Mouse (Mus musculus): ENCODE measurements around the gene Nxph3.

Nxph3 gene

DNA sequence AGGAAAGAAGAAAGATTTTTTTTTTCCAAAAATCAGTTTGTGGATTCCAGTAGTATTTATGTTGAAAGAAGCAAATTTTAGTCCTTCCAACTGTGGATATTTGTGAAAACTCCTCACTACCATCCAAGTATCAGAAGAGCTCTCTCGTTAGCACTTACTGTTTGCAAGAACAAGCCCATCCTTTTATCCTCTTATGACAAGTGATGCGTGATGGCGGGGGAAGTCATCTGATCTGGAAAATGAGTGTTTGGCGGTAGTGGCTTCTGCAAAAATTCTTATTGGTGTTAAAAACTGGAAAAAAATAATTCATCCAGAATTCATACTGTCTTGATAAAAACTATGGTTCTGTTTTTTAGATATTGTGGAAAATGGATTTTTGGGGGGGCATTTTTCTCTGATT is 22.1 kb downstream of the Nxph3 start:
- no peak for DNase-seq

DNA sequence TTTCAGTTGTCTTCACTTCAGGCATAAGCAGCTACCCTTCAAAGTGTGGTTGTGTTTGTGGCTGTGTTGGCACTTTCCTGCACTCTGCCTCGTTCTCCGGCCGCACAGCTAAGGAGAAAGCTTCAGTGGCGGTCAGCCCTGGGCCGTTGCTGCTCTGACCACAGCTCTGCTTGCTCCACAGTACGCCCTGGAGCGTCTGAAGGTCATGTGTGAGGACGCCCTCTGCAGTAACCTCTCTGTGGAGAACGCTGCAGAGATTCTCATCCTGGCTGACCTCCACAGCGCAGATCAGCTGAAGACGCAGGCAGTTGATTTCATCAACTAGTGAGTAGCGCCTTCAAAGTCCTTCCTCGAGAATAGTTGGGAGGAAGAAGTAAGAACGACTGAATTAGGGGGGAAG is 24.3 kb downstream of the Nxph3 start:
- no peak for DNase-seq

DNA sequence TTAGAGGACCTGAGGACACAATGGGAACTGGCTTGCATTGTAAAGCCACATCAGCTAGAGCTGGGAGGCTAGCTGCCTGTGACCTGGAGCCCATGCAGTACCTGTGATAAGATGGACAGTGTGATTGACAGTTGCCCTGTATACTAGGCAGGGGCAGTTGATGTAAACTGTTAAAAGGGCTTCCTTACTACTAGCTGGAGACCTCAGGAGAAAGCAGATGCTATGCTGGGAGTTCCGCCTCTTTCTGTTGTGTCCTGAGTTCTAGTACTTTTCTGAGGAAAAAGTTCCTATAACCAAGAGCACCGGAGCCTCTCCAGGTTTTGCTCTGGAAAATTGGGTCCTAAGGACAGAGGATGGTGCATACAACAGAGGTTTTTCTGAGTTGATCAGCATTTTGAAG is 27.1 kb downstream of the Nxph3 start:
- DNase-seq: no peak

DNA sequence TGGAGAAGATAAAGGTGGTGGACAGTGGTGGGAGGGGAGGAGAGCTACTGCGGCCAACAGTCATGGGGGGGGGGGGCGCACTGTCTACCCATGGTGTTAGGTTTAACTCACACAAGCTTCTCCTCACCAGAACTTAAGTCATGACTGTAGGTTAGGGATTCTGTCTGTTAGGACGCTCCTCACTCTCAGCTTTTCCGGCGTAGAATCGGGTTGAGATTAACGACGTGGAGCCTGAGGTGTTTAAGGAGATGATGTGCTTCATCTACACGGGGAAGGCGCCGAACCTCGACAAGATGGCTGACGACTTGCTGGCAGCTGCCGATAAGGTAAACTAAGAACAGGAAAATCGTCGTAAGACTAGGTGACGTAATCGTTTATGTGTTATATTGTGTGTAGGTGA is 28.7 kb downstream of the Nxph3 start:
- DNase-seq: no peak

DNA sequence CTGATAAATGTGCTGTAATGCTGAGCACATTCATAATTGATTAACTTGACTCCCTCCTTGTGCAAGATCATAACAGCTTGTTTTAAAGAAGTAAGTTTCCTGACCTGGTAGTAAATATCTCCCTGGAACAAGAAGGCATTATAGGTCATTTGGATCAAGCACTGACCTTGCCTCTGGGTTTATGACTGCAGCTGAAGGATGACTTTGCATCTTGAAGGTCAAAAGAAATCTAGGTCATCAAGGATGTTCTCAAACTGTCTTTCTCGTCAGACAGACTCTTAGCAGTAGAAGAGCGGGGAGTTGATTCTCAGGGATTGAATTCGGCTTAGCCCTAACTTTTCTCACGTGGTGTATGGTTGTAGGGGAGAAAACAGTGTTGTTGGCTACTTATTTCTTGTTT is 33.7 kb downstream of the Nxph3 start:
- no peak for DNase-seq

DNA sequence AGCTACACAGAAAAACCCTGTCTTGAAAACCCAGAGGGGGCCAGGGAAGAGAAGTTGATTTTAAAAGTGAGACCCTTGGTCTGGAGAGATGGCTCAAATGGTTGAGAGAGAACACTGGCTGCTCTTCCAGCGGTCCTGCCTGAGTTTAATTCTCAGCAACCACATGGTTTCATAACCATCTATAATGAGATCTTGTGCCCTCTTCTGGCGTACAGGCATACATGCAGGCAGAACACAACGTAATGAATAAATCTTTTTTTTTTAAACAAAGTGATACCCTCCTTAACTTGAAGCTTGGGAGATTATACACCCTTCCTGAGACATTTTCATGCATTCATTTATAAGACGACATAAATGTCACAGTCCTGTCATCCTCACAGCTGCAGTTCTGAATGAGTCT is 34.9 kb downstream of the Nxph3 start:
- DNase-seq: no peak

DNA sequence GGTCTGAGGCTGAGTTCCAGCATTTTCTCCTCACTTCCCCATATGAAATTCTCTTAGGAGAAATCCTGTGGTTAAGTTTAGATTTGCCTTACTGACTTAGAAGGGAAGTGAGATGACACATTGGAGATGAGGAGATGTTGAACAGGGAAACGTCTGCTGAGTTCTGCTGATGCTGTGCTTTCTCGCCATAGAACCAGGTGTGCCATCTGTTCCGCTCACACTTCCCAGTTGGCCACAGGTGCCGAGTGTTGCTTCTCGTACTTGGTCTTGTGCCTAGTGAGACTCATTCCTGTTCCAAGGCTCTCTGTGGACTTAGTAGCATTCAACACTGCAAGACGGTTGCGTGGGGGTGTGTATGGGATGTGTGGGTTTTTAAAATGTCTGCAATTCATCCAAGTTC is 38.0 kb downstream of the Nxph3 start:
- peak; percentile 85 for DNase-seq

DNA sequence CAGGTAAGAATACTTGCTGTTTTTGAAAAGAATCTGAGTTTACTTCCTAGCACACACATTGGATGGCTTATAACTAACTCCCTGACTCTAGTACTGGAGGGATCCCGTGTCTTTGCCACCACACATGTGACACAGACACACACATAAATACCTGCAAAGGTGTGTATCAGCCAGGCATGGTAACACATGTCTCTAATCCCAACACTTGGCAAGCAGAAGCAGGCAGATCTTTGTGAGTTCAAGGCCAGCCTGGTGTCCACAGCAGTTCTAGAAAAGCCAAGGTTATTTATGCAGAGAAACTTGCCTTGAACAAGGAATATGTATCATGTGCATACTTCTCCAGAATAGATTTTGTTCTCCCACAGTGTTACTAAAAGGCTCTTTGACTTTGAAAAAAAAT is 40.9 kb downstream of the Nxph3 start:
- DNase-seq: no peak

DNA sequence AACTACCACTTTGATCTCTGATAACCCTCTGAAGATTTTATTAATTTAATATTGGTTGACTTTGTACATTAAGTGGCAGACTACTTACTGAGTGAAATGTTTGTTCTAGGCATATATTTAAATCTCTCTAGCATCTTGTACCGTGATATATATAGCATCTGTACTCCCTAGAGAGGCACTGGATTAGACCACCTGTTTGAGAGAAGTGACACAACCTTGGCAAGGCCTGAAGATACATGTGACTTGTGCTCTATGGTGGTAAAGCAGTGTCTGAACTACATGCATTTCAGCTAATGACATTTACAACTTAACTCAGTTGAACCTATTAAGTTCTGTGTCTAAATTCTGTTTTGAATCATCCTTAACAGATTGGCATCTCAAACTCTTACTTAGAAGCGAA is 41.4 kb downstream of the Nxph3 start:
- DNase-seq: no peak

DNA sequence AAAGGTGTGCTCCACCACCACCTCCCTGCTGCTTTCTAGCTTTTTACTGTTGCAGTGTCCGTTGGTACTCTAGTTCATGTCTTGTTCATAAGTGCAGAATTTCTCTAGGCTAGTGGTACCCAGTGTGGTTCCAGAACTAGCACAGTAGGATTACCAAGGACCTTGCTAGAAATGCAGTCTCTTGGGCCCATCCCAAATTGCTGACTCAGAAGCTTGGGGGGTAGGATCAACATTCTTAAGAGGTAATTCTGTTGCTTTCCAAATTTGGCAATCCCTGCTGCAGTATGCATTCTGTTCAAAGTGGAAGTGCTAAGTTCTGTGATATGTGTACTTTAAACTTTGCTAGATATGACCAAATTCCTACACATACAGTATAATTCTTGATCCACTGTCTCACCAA is 46.6 kb downstream of the Nxph3 start:
- no peak for DNase-seq

DNA sequence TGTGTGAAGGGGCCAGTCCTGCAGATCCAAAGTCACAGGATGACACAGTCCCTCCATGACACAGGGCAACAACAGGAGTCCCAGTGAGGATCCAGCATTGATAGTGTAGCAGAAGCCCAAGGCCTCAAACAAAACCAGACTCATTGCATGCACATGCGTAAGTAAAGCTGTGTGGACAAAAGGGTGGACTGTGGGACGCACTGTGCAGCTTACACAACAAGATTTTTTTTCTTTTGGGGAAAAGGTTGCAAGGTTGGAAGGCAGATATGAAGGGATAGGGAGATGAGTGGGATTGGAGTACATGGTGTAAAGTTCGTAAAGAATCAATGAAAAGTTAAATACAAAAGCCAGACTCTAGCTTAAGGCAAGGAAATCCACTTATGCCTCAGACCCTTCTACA is 52.2 kb downstream of the Nxph3 start:
- DNase-seq: no peak

DNA sequence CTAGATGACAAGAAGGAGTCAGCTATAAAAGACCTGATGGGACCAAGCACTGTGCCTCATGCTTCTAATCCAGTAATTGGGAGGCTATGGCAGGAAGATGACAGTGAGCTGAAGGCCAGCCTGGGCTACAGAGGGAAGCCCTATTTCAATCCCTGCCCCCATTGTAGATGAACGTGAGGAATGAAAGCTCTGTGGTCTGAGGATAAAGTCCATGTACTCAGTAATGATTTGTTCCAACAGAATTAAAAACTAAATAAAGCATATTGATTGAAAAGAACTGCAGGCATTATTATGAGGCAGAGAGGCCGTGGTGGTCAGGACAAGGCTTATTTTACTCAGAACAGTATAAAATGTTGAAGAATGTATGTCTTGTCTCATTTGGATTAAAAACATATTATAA is 53.5 kb downstream of the Nxph3 start:
- no peak for DNase-seq
